Mouse (Mus musculus) brain, embryonic 14.5 days (tissue): ENCODE measurements around the gene Hmga2. TPM values are rescaled to one million over a fixed set of nuclear protein-coding genes. Genes with fewer than 3 reads are reported as not detected.

ENCODE experiments used
- DNase-seq: peaks from one replicate; pipeline ENCODE4 v3.0.0-alpha.2; 2011; ENCODE audit warnings: low read depth
- CTCF ChIP-seq: fragments of 200-500 bp; IDR thresholded peaks from 2 replicates; pipeline ENCODE4 v1.5.1; 2012; ENCODE audit warnings: inconsistent platforms, mild to moderate bottlenecking, moderate library complexity, borderline replicate concordance; ENCODE audit not compliant: insufficient read depth, insufficient read length; ENCODE audit errors: extremely low read depth
- POLR2A ChIP-seq: fragments of 200-500 bp; IDR thresholded peaks from 2 replicates; pipeline ENCODE4 v1.6.1; 2012; ENCODE audit warnings: mild to moderate bottlenecking, inconsistent platforms, borderline replicate concordance; ENCODE audit not compliant: poor library complexity, insufficient read depth, insufficient read length, severe bottlenecking; ENCODE audit errors: extremely low read depth
- polyA plus RNA-seq: library from polyadenylated mRNA; depleted of rRNA; stranded (reverse); fragments of >200 nt; gene quantifications from 2 replicates; pipeline ENCODE4 v1.2.3, GENCODE M21; 2012; rRNA removed

Hmga2 gene
- 8.1 and 9.0 TPM in 2 replicates for polyA plus RNA-seq

GRCm38 (mm10) chr10:120475601-120476515, at the start of gene Hmga2:
Gene Hmga2, minus strand, starts transcription at chr10:120476469.
- 0 out of 2 replicates have a peak, but pooled peaks have one; percentile 3 for TF ChIP-seq POLR2A
- no peak for TF ChIP-seq CTCF
- peak; percentile 79 for DNase-seq

- DNase-seq, result no peak
- TF ChIP-seq POLR2A, result no peak
- no peak for TF ChIP-seq CTCF
Observed at GRCm38 (mm10) chr10:120522959-120523358, 46.7 kb upstream of the Hmga2 start.

GRCm38 (mm10) chr10:120521912-120522575, 45.8 kb upstream of the Hmga2 start:
- TF ChIP-seq CTCF (no peak), POLR2A (no peak)
- no peak for DNase-seq

- TF ChIP-seq CTCF, result no peak
- no peak for TF ChIP-seq POLR2A
Observed at GRCm38 (mm10) chr10:120516311-120516710, 40.0 kb upstream of the Hmga2 start.

GRCm38 (mm10) chr10:120513721-120514120, 37.5 kb upstream of the Hmga2 start:
- no peak for TF ChIP-seq POLR2A
- no peak for TF ChIP-seq CTCF
- DNase-seq, result no peak

More at GRCm38 (mm10) chr10:120516311-120516710, 40.0 kb upstream of the Hmga2 start:
- DNase-seq, result no peak

GRCm38 (mm10) chr10:120512946-120513345, 36.7 kb upstream of the Hmga2 start:
- TF ChIP-seq POLR2A (no peak), CTCF (no peak)
- no peak for DNase-seq

- TF ChIP-seq CTCF, result no peak
- TF ChIP-seq POLR2A, result no peak
Observed at GRCm38 (mm10) chr10:120512121-120512520, 35.9 kb upstream of the Hmga2 start.

GRCm38 (mm10) chr10:120503959-120504358, 27.7 kb upstream of the Hmga2 start:
- TF ChIP-seq POLR2A (no peak), CTCF (no peak)
- DNase-seq, result no peak

More at GRCm38 (mm10) chr10:120512121-120512520, 35.9 kb upstream of the Hmga2 start:
- DNase-seq, result no peak

- DNase-seq, result peak; percentile 63
- no peak for TF ChIP-seq POLR2A
- TF ChIP-seq CTCF, result no peak
Observed at GRCm38 (mm10) chr10:120500794-120501193, 24.5 kb upstream of the Hmga2 start.

GRCm38 (mm10) chr10:120498086-120498485, 21.8 kb upstream of the Hmga2 start:
- no peak for DNase-seq
- TF ChIP-seq CTCF (no peak), POLR2A (no peak)

- TF ChIP-seq CTCF (no peak), POLR2A (no peak)
- no peak for DNase-seq
Observed at GRCm38 (mm10) chr10:120494653-120495052, 18.4 kb upstream of the Hmga2 start.
